Mouse (Mus musculus) lung, postnatal 14 days (tissue): ENCODE results near the gene Ckap2l.

Experiments used
- DNase-seq: peaks from one replicate; pipeline ENCODE4 v3.0.0; 2021

The Ckap2l gene

GRCm38 (mm10) chr2:129233218-129233617 lies 63.8 kb downstream of the Ckap2l start:
- no peak for DNase-seq

GRCm38 (mm10) chr2:129232484-129232883 lies 64.5 kb downstream of the Ckap2l start:
- no peak for DNase-seq

GRCm38 (mm10) chr2:129232023-129232422 lies 65.0 kb downstream of the Ckap2l start:
- no peak for DNase-seq

- no peak for DNase-seq
Measured at GRCm38 (mm10) chr2:129229316-129229715, 67.7 kb downstream of the Ckap2l start.

GRCm38 (mm10) chr2:129228571-129228970 lies 68.4 kb downstream of the Ckap2l start:
- no peak for DNase-seq

- no peak for DNase-seq
Measured at GRCm38 (mm10) chr2:129227709-129228108, 69.3 kb downstream of the Ckap2l start.

- no peak for DNase-seq
Measured at GRCm38 (mm10) chr2:129227011-129227529, 69.9 kb downstream of the Ckap2l start.

GRCm38 (mm10) chr2:129226296-129226851 lies 70.6 kb downstream of the Ckap2l start:
- DNase-seq: no peak

- DNase-seq: no peak
Measured at GRCm38 (mm10) chr2:129225251-129225819, 71.7 kb downstream of the Ckap2l start.

GRCm38 (mm10) chr2:129224178-129224577 lies 72.8 kb downstream of the Ckap2l start:
- DNase-seq: no peak

- no peak for DNase-seq
Measured at GRCm38 (mm10) chr2:129221097-129221632, 75.8 kb downstream of the Ckap2l start.

GRCm38 (mm10) chr2:129218537-129219105 lies 78.4 kb downstream of the Ckap2l start:
- DNase-seq: no peak
